Mouse (Mus musculus) ES-Bruce4 (cell line): ENCODE measurements around the gene Zfp568.

Experiments used
- EP300 ChIP-seq: IDR thresholded peaks from 2 replicates; pipeline ENCODE4 v1.6.1; 2011; ENCODE audit warnings: low read depth, low read length; ENCODE audit not compliant: insufficient read depth
- POLR2A ChIP-seq: IDR thresholded peaks from one replicate; pipeline ENCODE4 v1.8.1; 2011; ENCODE audit warnings: low read length; ENCODE audit not compliant: insufficient read depth

DNA sequence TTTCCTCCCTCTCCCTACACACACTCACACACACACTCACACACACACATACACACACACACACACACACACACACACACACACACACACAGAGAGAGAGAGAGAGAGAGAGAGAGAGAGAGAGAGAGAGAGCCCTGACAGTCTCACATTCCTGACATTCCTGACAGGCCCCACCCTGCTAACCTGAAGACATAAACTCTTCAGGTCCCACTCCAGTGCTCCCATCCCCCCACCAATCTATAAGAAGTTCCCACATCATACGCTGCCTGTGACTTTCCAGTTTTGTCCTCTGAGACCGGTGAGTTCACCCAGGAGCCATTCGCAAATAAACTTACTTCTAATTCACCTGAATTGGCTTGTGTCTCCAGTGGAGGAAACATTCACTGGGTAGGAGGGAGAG, 1.9 kb upstream of the Zfp568 start:
- TF ChIP-seq EP300 (peak; percentile 92), POLR2A (no peak)
